Mouse (Mus musculus) myocyte (in vitro differentiated cells): Measurements from ENCODE around the gene B4galt7. TPM values are rescaled to one million over a fixed set of nuclear protein-coding genes. Genes with fewer than 3 reads are reported as not detected.

ENCODE experiments used
- H3K27me3 ChIP-seq: one replicate; pipeline ENCODE4 v1.6.1; 2011; ENCODE audit not compliant: control insufficient read depth, insufficient read depth, insufficient read length
- H3K36me3 ChIP-seq: one replicate; pipeline ENCODE4 v1.6.1; 2011; ENCODE audit not compliant: control insufficient read depth, insufficient read depth
- H3K4me2 ChIP-seq: one replicate; pipeline ENCODE4 v1.6.1; 2011; ENCODE audit warnings: low read depth, control low read depth
- H3K4me3 ChIP-seq: one replicate; pipeline ENCODE4 v1.5.1; 2011; ENCODE audit warnings: mild to moderate bottlenecking, control low read depth, moderate library complexity
- H3K79me2 ChIP-seq: one replicate; pipeline ENCODE4 v1.6.1; 2011; ENCODE audit not compliant: control insufficient read depth, insufficient read depth
- H3ac ChIP-seq: one replicate; pipeline ENCODE4 v1.6.1; 2011; ENCODE audit not compliant: control insufficient read depth, insufficient read length
- CEBPB ChIP-seq: IDR thresholded peaks from 2 replicates; pipeline ENCODE4 v1.6.1; 2011; ENCODE audit warnings: mild to moderate bottlenecking, moderate library complexity; ENCODE audit not compliant: poor library complexity, insufficient read depth, severe bottlenecking
- E2F4 ChIP-seq: IDR thresholded peaks from one replicate; pipeline ENCODE4 v1.6.1; 2011; ENCODE audit warnings: mild to moderate bottlenecking, control low read depth, moderate library complexity; ENCODE audit not compliant: insufficient read depth
- MAX ChIP-seq: IDR thresholded peaks from one replicate; pipeline ENCODE4 v1.6.1; 2011; ENCODE audit warnings: low read depth, mild to moderate bottlenecking, control low read depth
- MYOD1 ChIP-seq, 3 experiments: IDR thresholded peaks; one replicate each; pipeline ENCODE4 v1.6.1; 2011; ENCODE audit warnings: control low read depth in 2 of 3, low read depth in 2 of 3, mild to moderate bottlenecking in 2 of 3, moderate library complexity in 1 of 3; ENCODE audit not compliant: insufficient read length in 2 of 3, control insufficient read depth in 1 of 3
- MYOG ChIP-seq, 3 experiments: IDR thresholded peaks; one replicate each; pipeline ENCODE4 v1.6.1; 2011; ENCODE audit warnings: control low read depth in 2 of 3, low read depth in 2 of 3, mild to moderate bottlenecking in 2 of 3; ENCODE audit not compliant: insufficient read length in 2 of 3, control insufficient read depth in 1 of 3, insufficient read depth in 1 of 3
- POLR2A ChIP-seq: IDR thresholded peaks from one replicate; pipeline ENCODE4 v1.6.1; 2011; ENCODE audit warnings: low read depth, mild to moderate bottlenecking, control low read depth, moderate library complexity; ENCODE audit not compliant: insufficient read length
- POLR2AphosphoS2 ChIP-seq: IDR thresholded peaks from one replicate; pipeline ENCODE4 v1.6.1; 2011; ENCODE audit warnings: low read depth, control low read depth; ENCODE audit not compliant: insufficient read length
- REST ChIP-seq: IDR thresholded peaks from one replicate; pipeline ENCODE4 v1.6.1; 2011; ENCODE audit warnings: mild to moderate bottlenecking, control low read depth, moderate library complexity; ENCODE audit not compliant: insufficient read depth, insufficient read length
- SRF ChIP-seq: IDR thresholded peaks from one replicate; pipeline ENCODE4 v1.6.1; 2011; ENCODE audit warnings: low read depth; ENCODE audit not compliant: control insufficient read depth, insufficient read length
- TCF12 ChIP-seq: IDR thresholded peaks from one replicate; pipeline ENCODE4 v1.6.1; 2011; ENCODE audit warnings: mild to moderate bottlenecking, control low read depth; ENCODE audit not compliant: poor library complexity, insufficient read depth, severe bottlenecking
- TCF3 ChIP-seq: IDR thresholded peaks from one replicate; pipeline ENCODE4 v1.6.1; 2011; ENCODE audit warnings: low read depth, control low read depth; ENCODE audit not compliant: insufficient read length
- USF1 ChIP-seq: IDR thresholded peaks from one replicate; pipeline ENCODE4 v1.6.1; 2011; ENCODE audit warnings: low read depth, mild to moderate bottlenecking, control low read depth, moderate library complexity
- polyA plus RNA-seq: library from polyadenylated mRNA; unstranded; fragments of >200 nt; fragmentation: generic; extraction: Trizol; gene quantifications from one replicate; pipeline ENCODE4 v1.2.1, GENCODE M21; 2012; ENCODE audit warnings: missing spikeins

Gene B4galt7
- polyA plus RNA-seq, 1 experiment = 23.1 TPM

- no peak for TF ChIP-seq E2F4
- Histone ChIP-seq H3K79me2 (peaks cover 21% of the 10 kb centered on the region), H3K27me3 (no peaks in the 10 kb centered on the region), H3K4me3 (no peak overlapping the region), H3K36me3 (peaks cover 43% of the 10 kb centered on the region), H3ac (no peak overlapping the region), H3K4me2 (no peak overlapping the region)
These were observed 44.8 kb downstream of the B4galt7 start for GRCm38 (mm10) chr13:55644525-55644924.

DNA sequence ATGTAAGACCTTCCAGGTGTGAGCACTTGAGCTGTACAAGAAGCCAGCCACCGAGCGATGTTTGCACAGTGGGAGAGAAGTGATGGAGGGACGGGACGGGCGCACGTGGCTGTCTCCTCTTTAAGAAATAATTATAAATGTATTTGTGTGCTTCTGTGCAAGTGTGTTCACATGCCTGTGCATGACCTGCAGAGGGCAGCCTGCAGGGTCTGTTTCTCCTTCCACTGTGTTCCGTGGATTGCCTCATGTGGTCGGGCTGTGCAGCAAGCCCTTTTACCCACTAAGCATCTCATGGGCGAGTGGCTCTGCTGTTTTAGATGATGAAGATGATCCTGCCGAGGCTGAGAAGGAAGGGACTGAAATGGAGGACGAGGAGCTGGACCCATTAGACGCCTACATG is 50.4 kb downstream of the B4galt7 start:
- H3K36me3 ChIP-seq = peaks cover 59% of the 10 kb centered on the region

DNA sequence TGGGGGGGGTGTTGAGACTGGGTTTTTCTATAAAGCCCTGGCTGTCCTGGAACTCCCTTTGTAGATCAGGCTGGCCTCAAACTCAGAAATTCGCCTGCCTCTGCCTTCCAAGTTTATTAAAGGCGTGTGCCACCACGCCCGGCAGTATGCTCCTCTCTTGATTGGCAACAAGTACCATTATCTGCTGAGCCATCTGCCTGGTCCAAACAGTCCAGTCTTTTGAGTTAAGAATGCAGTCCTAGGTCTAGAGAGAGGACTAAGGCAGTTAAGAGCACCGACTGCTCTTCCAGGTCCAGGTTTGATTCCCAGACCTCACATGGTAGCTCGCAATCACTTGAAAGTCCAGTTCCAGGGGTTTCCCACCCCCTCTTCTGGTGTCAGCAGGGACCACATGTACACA is 51.3 kb downstream of the B4galt7 start:
- H3ac ChIP-seq = no peak overlapping the region
- peaks cover 57% of the 10 kb centered on the region for H3K36me3 ChIP-seq
- H3K4me2 ChIP-seq = no peak overlapping the region
- no peak overlapping the region for H3K4me3 ChIP-seq
- H3K27me3 ChIP-seq = no peaks in the 10 kb centered on the region
- no peaks in the 10 kb centered on the region for H3K79me2 ChIP-seq
- TF ChIP-seq E2F4 = no peak
- no peak for TF ChIP-seq MYOD1 (IDR thresholded peaks at IDR 0.05; ENCODE audit: control insufficient read depth in 1 of 3, insufficient read length in 2 of 3, low read depth in 2 of 3)
- TF ChIP-seq SRF = no peak
- TF ChIP-seq USF1 = no peak
- no peak for TF ChIP-seq MAX
- TF ChIP-seq TCF3 = no peak
- TF ChIP-seq TCF12 = no peak
- no peak for TF ChIP-seq MYOG (IDR thresholded peaks at IDR 0.05; ENCODE audit: control insufficient read depth in 1 of 3, insufficient read depth in 1 of 3, insufficient read length in 2 of 3, low read depth in 2 of 3)
- TF ChIP-seq REST = no peak
- no peak for TF ChIP-seq CEBPB
- TF ChIP-seq POLR2AphosphoS2 = no peak
- no peak for TF ChIP-seq POLR2A

More for the DNA sequence above, 50.4 kb downstream of the B4galt7 start:
- H3K27me3 ChIP-seq = no peaks in the 10 kb centered on the region
- H3K4me3 ChIP-seq = no peak overlapping the region
- TF ChIP-seq E2F4 = no peak
- no peak for TF ChIP-seq POLR2A
- TF ChIP-seq POLR2AphosphoS2 = no peak
- TF ChIP-seq SRF = no peak
- TF ChIP-seq TCF12 = no peak
- TF ChIP-seq MYOD1 (IDR thresholded peaks at IDR 0.05; ENCODE audit: control insufficient read depth in 1 of 3, insufficient read length in 2 of 3, low read depth in 2 of 3) = no peak
- no peak for TF ChIP-seq CEBPB
- no peak for TF ChIP-seq MYOG (IDR thresholded peaks at IDR 0.05; ENCODE audit: control insufficient read depth in 1 of 3, insufficient read depth in 1 of 3, insufficient read length in 2 of 3, low read depth in 2 of 3)
- no peak for TF ChIP-seq REST
- no peak for TF ChIP-seq MAX
- no peak for TF ChIP-seq TCF3
- no peak for TF ChIP-seq USF1
- no peaks in the 10 kb centered on the region for H3K79me2 ChIP-seq
- no peak overlapping the region for H3K4me2 ChIP-seq
- no peak overlapping the region for H3ac ChIP-seq

Other genes starting within 250 kb of the B4galt7 start
- 84.7 TPM for gene Lman2, start 237.1 kb upstream of the B4galt7 start, polyA plus RNA-seq
- 2.3 TPM for gene Rgs14, start 230.2 kb upstream of the B4galt7 start, polyA plus RNA-seq
- 0.04 TPM for gene Slc34a1, start 201.7 kb upstream of the B4galt7 start, polyA plus RNA-seq
- not detected for gene Pfn3, start 184.7 kb upstream of the B4galt7 start, polyA plus RNA-seq
- not detected for gene F12, start 173.1 kb upstream of the B4galt7 start, polyA plus RNA-seq
- 29.1 TPM for gene Grk6, start 154.8 kb upstream of the B4galt7 start, polyA plus RNA-seq
- gene Prr7, start 135.6 kb upstream of the B4galt7 start, polyA plus RNA-seq = 5.1 TPM
- 165 TPM for gene Dbn1, start 111.8 kb upstream of the B4galt7 start, polyA plus RNA-seq
- gene Pdlim7, start 86.2 kb upstream of the B4galt7 start, polyA plus RNA-seq = 553 TPM
- gene Dok3, start 70.6 kb upstream of the B4galt7 start, polyA plus RNA-seq = 1.00 TPM
- 33.3 TPM for gene Ddx41, start 63.2 kb upstream of the B4galt7 start, polyA plus RNA-seq
- 13.5 TPM for gene Fam193b, start 28.8 kb upstream of the B4galt7 start, polyA plus RNA-seq
- gene Tmed9, start 26.2 kb upstream of the B4galt7 start, polyA plus RNA-seq = 200 TPM
- gene Caml, start 23.1 kb downstream of the B4galt7 start, polyA plus RNA-seq = 27.8 TPM
- 8.7 TPM for gene Ddx46, start 35.1 kb downstream of the B4galt7 start, polyA plus RNA-seq
- gene B230219D22Rik, start 93.2 kb downstream of the B4galt7 start, polyA plus RNA-seq = 18.2 TPM
- gene Txndc15, start 114.8 kb downstream of the B4galt7 start, polyA plus RNA-seq = 41.7 TPM
- gene Pcbd2, start 127.5 kb downstream of the B4galt7 start, polyA plus RNA-seq = 57.4 TPM
- 0.14 TPM for gene Catsper3, start 184.7 kb downstream of the B4galt7 start, polyA plus RNA-seq
- gene Pitx1, start 236.3 kb downstream of the B4galt7 start, polyA plus RNA-seq = not detected